Comparison of ENCODE assay signal across 9 mouse cellular contexts in the genomic region with DNA sequence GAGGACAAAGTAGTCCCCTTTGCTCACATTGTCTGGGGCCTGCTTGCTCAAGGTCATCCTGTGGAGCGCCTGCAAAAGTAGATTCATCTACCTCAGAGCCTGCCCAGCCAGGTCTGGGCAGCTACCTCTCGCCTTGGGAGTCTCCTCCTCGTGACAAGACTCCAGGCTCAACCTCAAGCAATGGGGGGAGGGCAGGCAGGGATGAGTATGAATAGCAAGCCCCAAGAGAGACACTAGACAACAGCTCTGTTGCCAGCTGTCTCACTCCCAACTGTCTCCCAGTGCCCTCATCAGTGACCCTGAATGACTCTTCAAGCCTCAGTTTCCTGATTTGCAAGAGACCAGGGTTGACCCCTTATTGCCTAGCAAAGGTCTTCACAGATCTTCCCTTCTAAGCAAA. TPM values are rescaled to one million over a fixed set of nuclear protein-coding genes. Genes with fewer than 3 reads are reported as not detected.
DNase-seq lines count a peak whose midpoint lies in the region; ATAC-seq and TF ChIP-seq lines count a peak whose summit lies in the region.
"Had no signal": no experiment of that assay in that cellular context is flagged by ENCODE, and none has a peak within 500 bp of the region (broad histone marks: within the 10 kb centered on the region; RNA-seq: fewer than 3 reads in every experiment).

No protein-coding gene starts in this region.

- H3K4me3 ChIP-seq in E14TG2a.4 (replicated peaks; ENCODE audit: low read length): peak overlapping the region; percentile 14; the same call in 1 of the 2 replicates
- H3K4me3 ChIP-seq in liver, embryonic 12.5 days: peak overlapping the region; percentile 75
- no peak overlapping the region for H3K4me3 ChIP-seq in cerebellum, adult 2 months (replicated peaks; ENCODE audit: insufficient read depth, low read depth, low read length)

- peak; percentile 97 for DNase-seq in heart, adult 11 months
- no peak for DNase-seq in heart, adult 8-10 months (ENCODE audit: low spot score)
- DNase-seq in gastrocnemius, postnatal 10 days: peak; percentile 47
- DNase-seq in left cerebral cortex, postnatal 14 days (ENCODE audit: low spot score in 2 of 2): no peak
- DNase-seq in layer of hippocampus, postnatal 25 days (ENCODE audit: extremely low spot score in 1 of 2, low spot score in 1 of 2): no peak
- no peak for DNase-seq in cerebellum, adult 2 months

- WGBS in liver, embryonic 12.5 days (ENCODE audit: insufficient replicate concordance): 35% methylated on average over 3 of the region's 3 CpGs
- WGBS in cerebellum, adult 2 months: 56% methylated on average over 3 of the region's 3 CpGs

- TF ChIP-seq POLR2A in cerebellum, adult 2 months (IDR thresholded peaks at IDR 0.05; ENCODE audit: borderline replicate concordance, insufficient read depth, low read length): no peak

- intact Hi-C loops in left cerebral cortex, postnatal 14 days (cut with DNase I): no loop called here

- peaks cover 24% of the 10 kb centered on the region for H3K27me3 ChIP-seq in E14TG2a.4 (ENCODE audit: insufficient read depth, low read length)
- no peaks in the 10 kb centered on the region for H3K27me3 ChIP-seq in liver, embryonic 12.5 days (replicated peaks)
- no peaks in the 10 kb centered on the region for H3K27me3 ChIP-seq in cerebellum, adult 2 months (ENCODE audit: control insufficient read depth, insufficient read depth, low read length)

- H3K36me3 ChIP-seq in E14TG2a.4 (ENCODE audit: insufficient read depth, low read length): no peaks in the 10 kb centered on the region
- peaks cover 9% of the 10 kb centered on the region for H3K36me3 ChIP-seq in liver, embryonic 12.5 days

- ATAC-seq in liver, embryonic 12.5 days: no peak
- ATAC-seq: hindbrain, embryonic 16.5 days had no signal

- H3K4me1 ChIP-seq in E14TG2a.4 (replicated peaks; ENCODE audit: low read depth, low read length): peaks cover 76% of the 10 kb centered on the region
- peaks cover 84% of the 10 kb centered on the region for H3K4me1 ChIP-seq in liver, embryonic 12.5 days
- peaks cover under 1% of the 10 kb centered on the region; the same call in 1 of the 2 replicates for H3K4me1 ChIP-seq in cerebellum, adult 2 months (ENCODE audit: control insufficient read depth, insufficient read depth, low read length)

- H3K9ac ChIP-seq in liver, embryonic 12.5 days: peak overlapping the region; percentile 93

- H3K9me3 ChIP-seq in E14TG2a.4 (ENCODE audit: low read length): no peaks in the 10 kb centered on the region
- H3K9me3 ChIP-seq in liver, embryonic 12.5 days (replicated peaks): no peaks in the 10 kb centered on the region

- H3K4me2 ChIP-seq in liver, embryonic 12.5 days: peak overlapping the region; percentile 98

- TF ChIP-seq CTCF in E14TG2a.4 (conservative IDR thresholded peaks at IDR 0.05; ENCODE audit: low read length): no peak
- TF ChIP-seq CTCF in cerebellum, adult 2 months (IDR thresholded peaks at IDR 0.05; ENCODE audit: borderline replicate concordance, insufficient read depth, low read depth, low read length): no peak

- H3K27ac ChIP-seq in liver, embryonic 12.5 days: peak overlapping the region; percentile 98
- H3K27ac ChIP-seq in cerebellum, adult 2 months (ENCODE audit: insufficient read depth, low read length): no peak overlapping the region

RNA-seq across cellular contexts. Expression of a gene that starts 11.9 kb away (rescaled TPM):
- total RNA-seq in heart, adult 8-10 months (2022): 1 to 10 TPM; 6.3 to 8.1 (median 7.5) TPM
- 10 to 100 TPM; 15.0 to 18.9 TPM for total RNA-seq in gastrocnemius, postnatal 10 days (2021)
- 189 and 191 TPM in 2 replicates for polyA plus RNA-seq in liver, embryonic 12.5 days (2016; fragmentation: Nextera tagmentation; extraction: Ambion mirVana)
- 10 to 100 TPM in 1 of 2 experiments, 1 to 10 TPM in 1; 8.9 to 10.4 TPM for total RNA-seq in left cerebral cortex, postnatal 14 days (2021)
- 1 to 10 TPM; 9.3 TPM for total RNA-seq in layer of hippocampus, postnatal 25 days (2021)
- polyA plus RNA-seq in cerebellum, adult 2 months (2012; rRNA removed): 9.5 and 9.7 TPM in 2 replicates

RNA-seq across cellular contexts. Expression of a gene that starts 11.9 kb away (rescaled TPM):
- total RNA-seq in heart, adult 8-10 months (2022): under 1 TPM in 2 of 4 experiments, not detected in 2; 0.14 to 0.65 TPM
- 1 to 10 TPM in 1 of 2 experiments, under 1 TPM in 1; 0.59 to 1.1 TPM for total RNA-seq in gastrocnemius, postnatal 10 days (2021)
- polyA plus RNA-seq in liver, embryonic 12.5 days (2016; fragmentation: Nextera tagmentation; extraction: Ambion mirVana): 0.17 and 0.32 TPM in 2 replicates
- 1 to 10 TPM; 1.1 to 2.1 TPM for total RNA-seq in left cerebral cortex, postnatal 14 days (2021)
- under 1 TPM; 0.85 to 0.96 TPM for total RNA-seq in layer of hippocampus, postnatal 25 days (2021)
- 0.77 and 1.1 TPM in 2 replicates for polyA plus RNA-seq in cerebellum, adult 2 months (2012; rRNA removed)

RNA-seq across cellular contexts. Expression of a gene that starts 28.0 kb away (rescaled TPM):
- total RNA-seq in heart, adult 8-10 months (2022): 10 to 100 TPM; 34.9 to 43.8 (median 37.4) TPM
- 1 to 10 TPM; 8.7 to 9.1 TPM for total RNA-seq in gastrocnemius, postnatal 10 days (2021)
- 6.9 and 10.0 TPM in 2 replicates for polyA plus RNA-seq in liver, embryonic 12.5 days (2016; fragmentation: Nextera tagmentation; extraction: Ambion mirVana)
- 10 to 100 TPM; 35.0 to 36.6 TPM for total RNA-seq in left cerebral cortex, postnatal 14 days (2021)
- 10 to 100 TPM; 26.3 to 27.9 TPM for total RNA-seq in layer of hippocampus, postnatal 25 days (2021)
- 30.9 and 35.5 TPM in 2 replicates for polyA plus RNA-seq in cerebellum, adult 2 months (2012; rRNA removed)

RNA-seq across cellular contexts. Expression of a gene that starts 33.0 kb away (rescaled TPM):
- total RNA-seq in heart, adult 8-10 months (2022): 1,000 to 10,000 TPM; 2,773 to 3,210 (median 2,950) TPM
- 1,000 to 10,000 TPM; 2,152 to 2,273 TPM for total RNA-seq in gastrocnemius, postnatal 10 days (2021)
- 5,199 and 5,262 TPM in 2 replicates for polyA plus RNA-seq in liver, embryonic 12.5 days (2016; fragmentation: Nextera tagmentation; extraction: Ambion mirVana)
- total RNA-seq in left cerebral cortex, postnatal 14 days (2021): 1,000 to 10,000 TPM; 1,766 to 1,778 TPM
- 1,000 to 10,000 TPM; 2,794 to 3,082 TPM for total RNA-seq in layer of hippocampus, postnatal 25 days (2021)
- 4,588 and 5,845 TPM in 2 replicates for polyA plus RNA-seq in cerebellum, adult 2 months (2012; rRNA removed)

Comparison
In these comparisons a context has a peak if more than half of its experiments do, and no peak if none do; other contexts are left out.
1. DNase-seq: peak in heart, adult 11 months (single experiment) and gastrocnemius, postnatal 10 days (single experiment); none in heart, adult 8-10 months (single experiment), left cerebral cortex, postnatal 14 days (0 of 2), layer of hippocampus, postnatal 25 days (0 of 2) and cerebellum, adult 2 months (0 of 2).